Mouse (Mus musculus) G1E (cell line): ENCODE measurements around the gene Polr3c. TPM values are rescaled to one million over a fixed set of nuclear protein-coding genes. Genes with fewer than 3 reads are reported as not detected.
A peak's percentile ranks its signal among the peaks of the same experiment; 100 is the strongest.

ENCODE experiments used
- ATAC-seq: 2 replicates; pipeline ENCODE4 v1.8.0; 2016; ENCODE audit warnings: mild to moderate bottlenecking; ENCODE audit not compliant: insufficient number of reproducible peaks, poor library complexity, low FRiP score, severe bottlenecking; ENCODE audit errors: extremely low read depth
- DNase-seq: peaks from one replicate; pipeline ENCODE4 v3.0.0; 2012; ENCODE audit warnings: low spot score
- H3K27me3 ChIP-seq: 2 replicates; pipeline ENCODE4 v1.6.1; 2012; ENCODE audit warnings: mild to moderate bottlenecking, low read length, inconsistent platforms; ENCODE audit not compliant: insufficient read depth
- H3K36me3 ChIP-seq: replicated peaks from 2 replicates; pipeline ENCODE3; 2012; ENCODE audit warnings: mild to moderate bottlenecking, inconsistent platforms
- H3K4me1 ChIP-seq: 2 replicates; pipeline ENCODE4 v1.6.1; 2012; ENCODE audit warnings: low read depth, low read length, inconsistent platforms, mixed read lengths; ENCODE audit not compliant: insufficient read depth
- H3K4me3 ChIP-seq: 2 replicates; pipeline ENCODE4 v1.5.1; 2012; ENCODE audit warnings: low read depth, mild to moderate bottlenecking, inconsistent platforms, low read length, moderate library complexity, mixed read lengths
- H3K9me3 ChIP-seq: replicated peaks from 2 replicates; pipeline ENCODE4 v1.6.1; 2012; ENCODE audit warnings: inconsistent platforms
- CTCF ChIP-seq: IDR thresholded peaks from 2 replicates; pipeline ENCODE4 v1.5.1; 2012; ENCODE audit warnings: low read depth, low read length, inconsistent platforms, mixed read lengths
- GATA1 ChIP-seq: IDR thresholded peaks from 2 replicates; pipeline ENCODE4 v1.6.1; 2012; ENCODE audit warnings: borderline replicate concordance, low read length, inconsistent platforms, mixed read lengths
- GATA2 ChIP-seq: IDR thresholded peaks from 2 replicates; pipeline ENCODE4 v1.6.1; 2012; ENCODE audit warnings: low read depth, low read length, inconsistent platforms, borderline replicate concordance
- POLR2AphosphoS5 ChIP-seq: IDR thresholded peaks from 2 replicates; pipeline ENCODE4 v1.6.1; 2012; ENCODE audit warnings: low read depth, low read length, inconsistent platforms; ENCODE audit not compliant: insufficient replicate concordance
- TAL1 ChIP-seq: conservative IDR thresholded peaks from 2 replicates; pipeline ENCODE4 v1.6.1; 2012; ENCODE audit warnings: low read depth, low read length, inconsistent platforms, mixed read lengths
- polyA plus RNA-seq: library from polyadenylated mRNA; stranded (reverse); fragments of >175 nt; gene quantifications from 2 replicates; pipeline ENCODE4 v1.2.3, GENCODE M21; 2012
- total RNA-seq, 2 experiments: library from RNA; stranded (forward) in 1 of 2; stranded (reverse) in 1 of 2; fragments of 200-1000 nt in 1 of 2; fragments of >200 nt in 1 of 2; fragmentation: Nextera tagmentation in 1 of 2; gene quantifications; 2 replicates each; pipeline ENCODE4 v1.2.3; 2014 to 2017

Gene Polr3c
- total and polyA plus RNA-seq, 3 experiments: 8.9 to 79.4 (median 27.9) TPM

DNA sequence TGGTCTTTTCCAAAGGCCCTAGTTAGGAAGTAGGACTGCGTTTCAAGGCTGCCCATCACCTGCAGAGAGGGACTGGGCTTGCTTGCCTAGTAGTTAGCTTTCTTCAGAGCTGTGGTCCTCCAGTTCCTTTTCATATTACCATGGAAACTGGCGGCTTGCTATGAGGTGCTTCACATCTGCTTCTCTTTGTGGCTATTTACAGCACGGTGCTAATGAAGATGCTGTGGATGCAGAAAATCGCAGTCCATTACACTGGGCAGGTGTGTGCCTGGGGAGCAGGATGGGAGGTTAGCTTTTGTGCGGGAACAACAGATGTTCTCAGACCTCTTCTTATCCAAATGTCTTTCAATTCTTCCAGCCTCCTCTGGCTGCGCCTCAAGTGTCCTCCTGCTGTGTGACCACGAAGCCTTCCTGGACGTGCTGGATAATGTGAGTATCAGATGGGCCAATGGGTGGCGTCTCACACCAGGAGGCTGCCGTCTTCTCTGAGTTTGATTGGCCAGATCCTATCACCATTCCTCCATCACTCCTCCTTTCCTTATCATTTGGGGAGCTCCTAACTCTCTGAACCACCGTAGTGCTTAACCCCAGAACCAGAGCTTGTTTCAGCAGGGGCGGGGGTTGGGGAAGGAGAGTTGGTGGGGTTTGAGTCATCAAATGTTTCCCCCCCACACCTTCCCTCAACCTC, 47.0 kb downstream of the Polr3c start:
- no peak for TF ChIP-seq POLR2AphosphoS5
- TF ChIP-seq CTCF: no peak
- no peak for TF ChIP-seq TAL1
- no peak for TF ChIP-seq GATA2
- no peak for TF ChIP-seq GATA1
- peaks cover 39% of the 10 kb centered on the region for H3K27me3 ChIP-seq
- H3K4me1 ChIP-seq: peaks cover 14% of the 10 kb centered on the region

DNA sequence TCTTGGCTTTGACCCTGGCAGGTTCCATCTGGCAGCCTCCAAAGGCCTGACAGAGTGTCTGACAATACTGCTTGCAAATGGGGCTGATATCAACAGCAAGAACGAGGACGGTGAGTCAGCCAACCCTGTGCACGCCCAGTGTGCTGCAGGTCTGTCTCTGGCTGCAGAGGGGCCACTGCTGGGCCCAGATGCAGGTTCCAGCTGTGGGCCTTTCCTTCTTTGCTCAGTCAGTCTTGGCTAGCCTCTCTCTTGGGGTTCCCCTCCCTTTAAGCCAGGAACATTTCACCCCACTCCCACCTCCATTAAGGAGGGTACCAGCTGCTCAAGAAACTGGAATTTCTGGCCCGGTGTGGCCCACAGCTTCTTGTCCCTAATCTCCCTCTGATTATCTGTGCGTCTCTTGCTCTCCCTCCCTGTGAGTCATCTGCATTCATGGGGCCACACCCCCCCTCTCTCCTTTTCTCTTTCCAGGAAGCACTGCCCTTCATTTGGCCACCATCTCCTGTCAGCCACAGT, 48.2 kb downstream of the Polr3c start:
- ATAC-seq (peak; percentile 57), DNase-seq (no peak)
- Histone ChIP-seq H3K36me3 (no peaks in the 10 kb centered on the region), H3K27me3 (peaks cover 33% of the 10 kb centered on the region), H3K4me3 (no peak overlapping the region), H3K9me3 (no peaks in the 10 kb centered on the region), H3K4me1 (peaks cover 18% of the 10 kb centered on the region)
- TF ChIP-seq CTCF (no peak), POLR2AphosphoS5 (no peak), GATA2 (no peak)

More for the DNA sequence above, 47.0 kb downstream of the Polr3c start:
- DNase-seq (no peak), ATAC-seq (no peak)
- no peaks in the 10 kb centered on the region for H3K9me3 ChIP-seq
- H3K36me3 ChIP-seq: no peaks in the 10 kb centered on the region
- no peak overlapping the region for H3K4me3 ChIP-seq

DNA sequence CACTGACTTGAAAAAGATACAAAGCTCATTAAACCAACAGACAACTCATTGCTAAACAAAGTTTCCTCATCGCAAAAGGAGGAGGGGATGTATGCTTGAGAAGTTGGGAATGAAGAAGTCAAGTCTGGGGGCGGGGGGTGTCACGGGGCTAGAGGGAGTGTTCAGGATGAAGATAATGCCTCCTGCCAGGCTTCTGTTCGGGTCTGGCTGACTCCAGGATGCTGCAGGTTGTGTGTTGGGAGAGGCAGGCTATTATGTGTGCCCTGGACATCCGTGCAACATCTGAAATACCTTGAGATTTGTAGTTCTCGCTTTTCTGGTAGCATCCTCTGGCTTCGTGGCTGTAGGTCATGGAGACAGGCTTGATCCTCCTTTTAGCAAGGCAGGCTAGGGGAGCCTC, 49.0 kb downstream of the Polr3c start:
- H3K36me3 ChIP-seq: no peaks in the 10 kb centered on the region
- no peaks in the 10 kb centered on the region for H3K9me3 ChIP-seq
- DNase-seq (no peak), ATAC-seq (no peak)
- no peak for TF ChIP-seq CTCF
- TF ChIP-seq GATA2: no peak
- no peak for TF ChIP-seq POLR2AphosphoS5
- H3K27me3 ChIP-seq: peaks cover 32% of the 10 kb centered on the region
- no peak overlapping the region for H3K4me3 ChIP-seq
- peaks cover 18% of the 10 kb centered on the region for H3K4me1 ChIP-seq

DNA sequence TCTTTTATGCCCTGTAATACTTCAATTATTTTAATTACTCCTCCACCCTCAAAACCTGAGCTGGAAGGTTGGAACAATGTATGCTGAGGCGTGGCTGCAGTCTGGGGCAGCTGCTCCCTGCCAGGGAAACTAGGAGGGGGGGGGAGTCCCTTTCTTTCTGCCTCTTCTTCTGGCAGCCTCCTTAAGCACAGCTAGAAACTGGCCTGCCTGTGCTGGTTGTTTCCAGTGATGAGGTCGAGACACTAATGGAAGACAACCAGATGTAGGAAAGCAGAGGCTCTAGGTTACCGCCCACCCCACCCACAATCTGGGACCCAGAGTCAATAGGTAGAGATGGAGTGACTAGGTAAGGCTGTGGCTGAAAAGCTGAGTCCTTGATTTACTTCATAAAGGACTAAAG, 51.7 kb downstream of the Polr3c start:
- TF ChIP-seq CTCF: no peak
- no peak for TF ChIP-seq POLR2AphosphoS5
- Histone ChIP-seq H3K9me3 (no peaks in the 10 kb centered on the region), H3K4me1 (peaks cover 18% of the 10 kb centered on the region), H3K27me3 (peaks cover 38% of the 10 kb centered on the region), H3K36me3 (no peaks in the 10 kb centered on the region), H3K4me3 (no peak overlapping the region)
- DNase-seq (no peak), ATAC-seq (no peak)

DNA sequence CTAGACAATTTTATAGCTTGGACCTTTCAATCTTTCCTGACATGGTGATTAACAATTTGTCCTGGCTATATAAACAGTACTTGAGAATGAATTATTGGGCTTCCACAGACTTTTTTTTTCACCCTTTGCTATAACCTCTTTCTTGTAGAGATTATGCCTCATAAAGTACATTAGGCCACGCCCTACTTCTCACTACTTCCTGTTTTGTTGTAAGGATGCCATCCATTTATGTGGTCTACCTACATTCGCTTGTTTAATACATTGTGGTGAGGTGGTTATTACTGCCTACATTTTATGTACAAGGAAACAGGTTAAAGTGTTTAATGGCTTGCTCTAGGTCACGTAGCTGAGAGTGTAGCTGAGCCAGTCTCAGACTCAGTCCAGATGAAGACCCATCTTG, 52.3 kb downstream of the Polr3c start:
- TF ChIP-seq GATA1 (no peak), TAL1 (no peak), GATA2 (no peak), POLR2AphosphoS5 (no peak), CTCF (no peak)
- no peaks in the 10 kb centered on the region for H3K9me3 ChIP-seq
- H3K36me3 ChIP-seq: no peaks in the 10 kb centered on the region
- peaks cover 20% of the 10 kb centered on the region for H3K4me1 ChIP-seq
- peak; percentile 53 for DNase-seq
- H3K27me3 ChIP-seq: peaks cover 40% of the 10 kb centered on the region
- ATAC-seq: no peak
- no peak overlapping the region for H3K4me3 ChIP-seq

DNA sequence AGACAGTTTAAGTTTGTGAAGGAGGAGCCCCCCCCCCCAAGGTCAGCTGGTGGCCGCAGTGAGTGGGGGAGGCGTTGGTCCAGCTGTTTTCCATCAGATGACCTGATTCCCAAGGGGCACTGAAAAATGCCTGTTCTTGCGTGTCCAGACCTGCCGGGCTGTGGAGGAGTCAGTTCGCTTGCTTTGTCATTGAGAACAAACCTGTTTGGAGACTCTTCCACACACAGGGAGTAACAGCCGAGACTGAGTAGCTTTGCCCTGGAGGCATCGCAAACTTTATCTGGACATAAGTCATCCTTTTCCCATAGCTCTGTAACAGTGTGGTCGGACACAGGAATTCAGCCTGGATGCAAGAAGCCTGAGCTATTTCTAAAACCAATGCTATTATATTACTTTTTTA, 53.0 kb downstream of the Polr3c start:
- Histone ChIP-seq H3K9me3 (no peaks in the 10 kb centered on the region), H3K4me1 (peaks cover 24% of the 10 kb centered on the region), H3K27me3 (peaks cover 45% of the 10 kb centered on the region), H3K36me3 (no peaks in the 10 kb centered on the region), H3K4me3 (no peak overlapping the region)
- ATAC-seq (no peak), DNase-seq (no peak)
- TF ChIP-seq POLR2AphosphoS5: no peak

DNA sequence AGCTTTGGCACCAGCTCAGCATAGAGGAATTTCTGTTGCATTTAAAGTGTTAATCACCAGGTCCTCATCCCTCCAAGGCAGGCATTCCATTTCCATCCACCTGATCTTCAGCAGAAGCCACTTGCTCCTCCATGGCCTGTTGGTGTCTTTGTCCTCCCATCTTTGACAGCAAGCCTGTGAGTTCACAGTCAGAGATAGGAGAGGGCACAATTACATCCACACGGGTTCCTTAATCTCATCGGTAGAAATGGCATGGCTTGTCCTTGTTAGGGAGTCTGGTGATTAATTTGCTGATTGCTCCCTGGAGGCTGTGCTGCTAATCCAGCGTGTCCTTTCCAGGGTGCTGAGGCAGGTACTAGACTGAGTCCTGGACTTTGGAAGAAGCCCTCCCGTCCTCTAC, 53.9 kb downstream of the Polr3c start:
- Histone ChIP-seq H3K4me3 (no peak overlapping the region), H3K4me1 (peaks cover 21% of the 10 kb centered on the region), H3K36me3 (no peaks in the 10 kb centered on the region), H3K27me3 (peaks cover 40% of the 10 kb centered on the region), H3K9me3 (no peaks in the 10 kb centered on the region)
- no peak for DNase-seq
- TF ChIP-seq GATA2 (no peak), TAL1 (no peak), GATA1 (no peak), POLR2AphosphoS5 (no peak), CTCF (no peak)
- no peak for ATAC-seq
